Mouse (Mus musculus) ES-E14 (cell line): ENCODE data around the gene Wbp2. TPM values are rescaled to one million over a fixed set of nuclear protein-coding genes. Genes with fewer than 3 reads are reported as not detected.
A peak's percentile ranks its signal among the peaks of the same experiment; 100 is the strongest.

Source experiments
- DNase-seq: peaks from one replicate; pipeline ENCODE4 v3.0.0-alpha.2; 2013; ENCODE audit warnings: low read depth, low spot score
- H3K27ac ChIP-seq: 2 replicates; pipeline ENCODE4 v1.5.1; 2012; ENCODE audit warnings: low read depth, mild to moderate bottlenecking, low read length, moderate library complexity, mixed read lengths; ENCODE audit not compliant: poor library complexity, insufficient read depth, severe bottlenecking
- H3K36me3 ChIP-seq: 2 replicates; pipeline ENCODE4 v1.6.1; 2012; ENCODE audit warnings: mild to moderate bottlenecking, low read length, moderate library complexity, mixed read lengths; ENCODE audit not compliant: control insufficient read depth, poor library complexity, insufficient read depth, severe bottlenecking
- H3K4me1 ChIP-seq, 2 experiments: fragments of 150-350 bp in 1 of 2; sonication (generic) in 1 of 2; 2 replicates each; pipeline ENCODE4 v1.6.1; 2012; ENCODE audit warnings: low read length in 2 of 2, mild to moderate bottlenecking in 1 of 2, mixed read lengths in 1 of 2; ENCODE audit not compliant: control insufficient read depth in 2 of 2, insufficient read depth in 2 of 2, poor library complexity in 1 of 2
- H3K4me3 ChIP-seq, 2 experiments: fragments of 150-350 bp in 1 of 2; sonication (generic) in 1 of 2; 2 replicates each; pipeline ENCODE4 v1.5.1; 2012; ENCODE audit warnings: low read length in 2 of 2, low read depth in 1 of 2, mild to moderate bottlenecking in 1 of 2, mixed read lengths in 1 of 2; ENCODE audit not compliant: insufficient read depth in 1 of 2, poor library complexity in 1 of 2, severe bottlenecking in 1 of 2
- H3K9ac ChIP-seq: 2 replicates; pipeline ENCODE4 v1.6.1; 2012; ENCODE audit warnings: low read depth, mild to moderate bottlenecking, low read length, mixed read lengths; ENCODE audit not compliant: poor library complexity, insufficient read depth, severe bottlenecking
- H3K9me3 ChIP-seq: fragments of 150-350 bp; sonication (generic); 2 replicates; pipeline ENCODE4 v1.6.1; 2012; ENCODE audit warnings: low read depth, mild to moderate bottlenecking, low read length; ENCODE audit not compliant: control insufficient read depth, insufficient read depth
- CHD2 ChIP-seq: IDR thresholded peaks from 2 replicates; pipeline ENCODE4 v1.6.1; 2014; ENCODE audit warnings: mild to moderate bottlenecking, low read depth, low read length, inconsistent platforms
- HCFC1 ChIP-seq: IDR thresholded peaks from 2 replicates; pipeline ENCODE4 v1.6.1; 2012; ENCODE audit warnings: low read length, inconsistent platforms, borderline replicate concordance; ENCODE audit not compliant: insufficient read depth
- MAFK ChIP-seq: IDR thresholded peaks from 2 replicates; pipeline ENCODE4 v1.6.1; 2014; ENCODE audit warnings: mild to moderate bottlenecking, low read depth, low read length, inconsistent platforms; ENCODE audit not compliant: insufficient read depth
- ZC3H11A ChIP-seq: IDR thresholded peaks from 2 replicates; pipeline ENCODE4 v1.6.1; 2012; ENCODE audit warnings: low read depth, mild to moderate bottlenecking, inconsistent platforms, low read length, borderline replicate concordance
- ZNF384 ChIP-seq: IDR thresholded peaks from 2 replicates; pipeline ENCODE4 v1.6.1; 2012; ENCODE audit warnings: low read depth, low read length, inconsistent platforms
- in situ Hi-C, 2 experiments: fragments of 600-800 bp; cut with MboI; formaldehyde crosslinking; loops; one replicate each; pipeline ENCODE4 v1.15.1; 2025; ENCODE audit warnings: low sequenced_read_pairs in 2 of 2, inconsistent platforms in 1 of 2; ENCODE audit not compliant: unreplicated experiment in 2 of 2
- total RNA-seq: library from RNA; depleted of rRNA; stranded (reverse); fragments of 300-350 nt; gene quantifications from 2 replicates; pipeline ENCODE4 v1.2.3, GENCODE M21; 2012

The Wbp2 gene
- total RNA-seq, 1 experiment, result 20.1 TPM

GRCm38 (mm10) chr11:116037826-116038225, 49.0 kb downstream of the Wbp2 start:
- Histone ChIP-seq H3K9ac (no peak overlapping the region), H3K4me3 (no peak overlapping the region), H3K27ac (no peak overlapping the region), H3K9me3 (no peaks in the 10 kb centered on the region), H3K4me1 (peaks cover 0 to 2% of the 10 kb centered on the region in 2 experiments; a peak in 1 of 4 replicates), H3K36me3 (peaks cover 19% of the 10 kb centered on the region; the same call in 1 of the 2 replicates)
- in situ Hi-C loops, result no loop called here
- TF ChIP-seq HCFC1 (no peak), ZNF384 (no peak), CHD2 (no peak), MAFK (no peak), ZC3H11A (no peak)
- DNase-seq, result no peak

GRCm38 (mm10) chr11:116036671-116037070, 50.1 kb downstream of the Wbp2 start:
- Histone ChIP-seq H3K27ac (no peak overlapping the region), H3K4me1 (no peaks in the 10 kb centered on the region), H3K9me3 (no peaks in the 10 kb centered on the region), H3K9ac (no peak overlapping the region), H3K36me3 (peaks cover 17% of the 10 kb centered on the region; the same call in 1 of the 2 replicates), H3K4me3 (no peak overlapping the region)
- no peak for DNase-seq
- TF ChIP-seq CHD2, result no peak
- no peak for TF ChIP-seq ZC3H11A
- no peak for TF ChIP-seq MAFK
- no peak for TF ChIP-seq HCFC1
- no peak for TF ChIP-seq ZNF384
- in situ Hi-C loops, result no loop called here

GRCm38 (mm10) chr11:116034584-116034983, 52.2 kb downstream of the Wbp2 start:
- no peak for DNase-seq
- in situ Hi-C loops, result no loop called here
- no peak overlapping the region for H3K9ac ChIP-seq
- H3K4me1 ChIP-seq, result 0 out of 4 replicates have a peak, but pooled peaks cover 0 to 2% of the 10 kb centered on the region in 2 experiments
- H3K36me3 ChIP-seq, result peaks cover 9% of the 10 kb centered on the region; the same call in 1 of the 2 replicates
- no peak overlapping the region for H3K4me3 ChIP-seq
- TF ChIP-seq HCFC1 (no peak), ZC3H11A (no peak), CHD2 (no peak), MAFK (no peak), ZNF384 (no peak)
- no peaks in the 10 kb centered on the region for H3K9me3 ChIP-seq
- H3K27ac ChIP-seq, result no peak overlapping the region

- Histone ChIP-seq H3K27ac (peak overlapping the region; percentile 99), H3K9me3 (no peaks in the 10 kb centered on the region), H3K9ac (peak overlapping the region; percentile 99), H3K4me3 (peak overlapping the region; percentile 71 to 93), H3K36me3 (peaks cover 6% of the 10 kb centered on the region; the same call in 1 of the 2 replicates), H3K4me1 (peaks cover 2 to 4% of the 10 kb centered on the region in 2 experiments; a peak in 1 of 4 replicates)
- no peak for DNase-seq
- in situ Hi-C loops, result no loop called here
- no peak for TF ChIP-seq CHD2
- TF ChIP-seq ZNF384, result no peak
- no peak for TF ChIP-seq HCFC1
- no peak for TF ChIP-seq MAFK
- no peak for TF ChIP-seq ZC3H11A
These were observed 55.6 kb downstream of the Wbp2 start for GRCm38 (mm10) chr11:116030898-116031845.
